Mouse (Mus musculus) megakaryocyte-erythroid progenitor cell, adult 5-6 weeks (primary cell): ENCODE measurements around the gene Itgb7. TPM values are rescaled to one million over a fixed set of nuclear protein-coding genes. Genes with fewer than 3 reads are reported as not detected.
"Not testable (repeated sequence)": the region's sequence is repeated elsewhere in the genome, so short reads cannot be mapped to it uniquely, and the experiment has no call there.

ENCODE experiments used
- ATAC-seq: replicated peaks from 2 replicates; pipeline ENCODE4 v1.8.0; 2016; ENCODE audit warnings: mild to moderate bottlenecking, inconsistent platforms; ENCODE audit not compliant: severe bottlenecking, poor library complexity, low FRiP score, low TSS enrichment
- total RNA-seq, 2 experiments: library from RNA; stranded (forward) in 1 of 2; stranded (reverse) in 1 of 2; fragments of 200-1000, 215-1000 nt in 1 of 2; fragments of >200 nt in 1 of 2; fragmentation: Nextera tagmentation in 1 of 2; gene quantifications; 2 replicates each; pipeline ENCODE4 v1.2.3; 2014 to 2017

The Itgb7 gene
- total RNA-seq, 2 experiments from 2014 or later: 13.1 to 47.2 TPM

GRCm38 (mm10) chr15:102233896-102234295 is 2.2 kb upstream of the Itgb7 start:
- no peak for ATAC-seq

DNA sequence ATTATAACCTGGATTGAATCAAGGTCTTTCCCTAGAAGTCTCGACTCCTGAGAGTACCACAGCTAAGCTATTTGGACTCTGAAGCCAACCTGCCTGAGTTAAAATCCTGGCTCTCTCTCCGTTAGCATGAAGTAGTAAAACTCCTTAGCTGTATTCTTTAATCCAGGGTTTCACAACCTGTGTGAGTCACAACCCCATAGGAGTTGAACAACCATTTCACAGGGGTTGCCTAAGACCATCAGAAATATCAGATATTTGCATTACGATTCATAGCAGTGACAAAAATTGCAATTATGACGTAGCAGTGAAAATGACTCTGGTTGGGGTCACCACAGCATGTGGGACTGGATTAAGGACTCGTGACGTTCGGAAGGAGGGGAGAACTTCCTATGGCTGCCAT is 1.0 kb upstream of the Itgb7 start:
- no peak for ATAC-seq

GRCm38 (mm10) chr15:102230408-102231321 is 1.1 kb downstream of the Itgb7 start:
- ATAC-seq: no peak

GRCm38 (mm10) chr15:102225619-102226018 is 6.1 kb downstream of the Itgb7 start:
- not testable (repeated sequence) for ATAC-seq

DNA sequence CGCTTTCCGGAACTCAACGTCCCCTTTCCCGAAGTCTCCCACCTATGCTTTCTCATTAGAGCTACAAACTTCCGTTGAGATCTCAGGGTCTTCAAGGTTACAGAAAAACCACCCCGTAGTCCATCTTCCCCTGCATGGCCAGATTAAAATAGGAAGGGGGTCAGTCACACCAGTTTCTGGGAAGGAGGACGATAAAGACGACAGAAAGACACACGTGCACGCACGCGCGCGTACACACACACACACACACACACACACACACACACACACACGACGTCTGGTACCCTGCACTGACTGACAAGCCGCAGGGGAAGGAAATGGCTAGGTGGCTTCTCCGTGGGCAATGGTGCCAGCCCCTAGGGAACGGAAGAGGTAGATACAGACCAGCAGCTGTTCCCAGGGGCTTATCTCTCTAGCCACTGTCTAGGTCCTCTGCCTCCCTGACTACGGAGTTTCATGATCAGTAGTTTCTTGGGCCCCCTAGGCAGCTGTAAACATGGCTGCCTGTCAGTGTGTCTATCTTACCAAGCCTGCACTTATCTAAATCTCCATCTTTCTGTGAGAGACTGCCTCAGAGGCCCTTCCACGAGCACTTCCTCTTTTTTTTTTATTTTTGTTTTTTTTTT is 6.6 kb downstream of the Itgb7 start:
- ATAC-seq: peak; percentile 94

GRCm38 (mm10) chr15:102224186-102224991 is 7.4 kb downstream of the Itgb7 start:
- ATAC-seq: peak; percentile 82

DNA sequence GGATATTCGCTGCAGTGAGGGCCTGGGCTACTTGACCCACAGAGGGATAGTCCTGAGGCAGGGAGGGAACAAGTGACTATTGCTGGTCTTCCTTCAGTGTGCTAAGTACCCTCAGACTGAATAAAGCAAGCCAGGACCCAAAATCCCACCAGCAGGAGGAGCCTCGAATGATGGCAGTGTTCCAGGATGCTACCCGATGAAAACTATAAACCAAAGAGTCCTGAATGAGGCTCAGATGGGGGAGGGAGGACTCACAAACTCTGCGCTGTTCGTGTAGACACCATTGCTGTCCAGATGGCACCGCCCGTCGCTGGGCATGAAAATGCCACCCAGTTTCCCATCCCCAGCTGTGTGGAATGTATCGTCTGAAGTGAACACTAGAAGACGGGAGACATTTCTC is 9.4 kb downstream of the Itgb7 start:
- ATAC-seq: no peak

GRCm38 (mm10) chr15:102217325-102217724 is 14.4 kb downstream of the Itgb7 start:
- ATAC-seq: no peak

DNA sequence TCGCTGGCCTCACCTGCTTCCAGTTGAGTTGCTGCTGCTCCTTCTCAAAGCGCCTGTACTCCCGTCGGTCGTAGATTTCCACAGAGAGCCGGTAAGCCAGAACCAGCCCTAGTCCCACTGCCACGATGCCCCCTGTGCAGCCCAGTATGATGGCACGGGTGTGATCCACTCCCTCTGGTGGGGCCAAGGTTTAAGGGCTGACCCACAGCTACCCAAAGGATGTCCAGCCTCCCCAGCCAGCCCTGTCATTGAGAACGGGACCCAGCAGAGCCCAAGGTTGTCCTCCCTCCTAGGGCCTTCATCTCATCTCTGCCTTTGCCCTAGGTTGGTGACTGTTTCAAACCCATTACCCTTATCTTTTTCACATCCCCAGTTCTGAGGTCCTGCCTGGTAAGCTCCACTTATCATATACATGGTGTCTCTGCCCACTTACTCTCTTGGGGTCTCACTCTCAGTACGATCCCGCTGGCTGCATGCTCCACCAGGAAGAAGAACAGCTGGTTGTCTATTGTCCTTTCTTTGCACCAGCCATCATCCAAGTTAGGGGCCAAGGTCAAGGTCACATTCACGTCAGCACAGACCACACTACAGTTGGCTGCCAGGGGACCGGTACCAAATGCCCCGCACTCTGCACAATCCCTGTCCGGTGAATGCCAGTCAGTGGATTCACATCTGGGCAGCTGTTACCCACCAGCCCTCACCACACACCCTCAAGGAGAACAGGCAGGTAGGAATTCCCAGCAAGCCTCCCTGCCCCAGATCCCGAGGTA is 15.1 kb downstream of the Itgb7 start:
- ATAC-seq: no peak; the same call in 1 of the 2 replicates

DNA sequence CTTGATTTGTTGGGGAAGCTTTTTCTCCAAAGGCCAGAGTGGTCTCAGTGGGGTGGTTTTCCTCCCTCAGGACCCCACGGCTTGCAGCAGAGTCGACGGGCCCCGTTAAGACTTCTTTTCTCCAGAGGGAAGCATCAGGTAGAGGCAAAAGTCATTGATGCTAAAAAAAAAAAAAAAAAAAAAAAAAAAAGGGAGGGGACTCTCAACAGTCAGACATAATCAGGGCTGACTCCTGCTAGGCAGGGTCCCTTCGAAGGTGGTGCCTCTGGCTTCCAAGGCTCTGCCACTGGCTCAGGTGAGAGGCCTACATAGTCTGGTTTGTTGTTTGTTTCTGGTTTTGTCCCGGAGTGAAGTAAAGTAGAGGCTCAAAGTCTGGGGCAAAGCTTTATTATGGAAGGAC is 16.1 kb downstream of the Itgb7 start:
- ATAC-seq: no peak

DNA sequence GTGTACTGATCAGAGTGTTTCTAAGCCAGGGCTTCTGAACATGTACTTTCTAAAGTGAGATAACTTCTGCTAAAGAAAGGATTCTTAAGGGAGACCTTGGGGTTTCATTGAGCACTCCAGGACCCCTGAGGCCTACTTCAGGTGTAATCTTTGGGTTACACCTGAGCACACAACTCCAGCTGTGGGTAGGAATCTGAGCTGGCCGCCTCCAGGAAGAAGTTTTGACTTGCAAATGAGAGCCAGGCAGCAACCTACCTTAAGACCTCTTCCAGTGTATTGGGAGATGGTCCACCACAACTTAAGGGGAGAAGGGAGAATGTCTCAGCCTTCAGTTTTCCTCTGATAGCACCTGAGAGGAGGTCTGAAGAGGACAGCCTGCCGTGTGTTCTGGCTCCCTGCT is 17.6 kb downstream of the Itgb7 start:
- ATAC-seq: no peak

GRCm38 (mm10) chr15:102211895-102212294 is 19.8 kb downstream of the Itgb7 start:
- no peak for ATAC-seq

DNA sequence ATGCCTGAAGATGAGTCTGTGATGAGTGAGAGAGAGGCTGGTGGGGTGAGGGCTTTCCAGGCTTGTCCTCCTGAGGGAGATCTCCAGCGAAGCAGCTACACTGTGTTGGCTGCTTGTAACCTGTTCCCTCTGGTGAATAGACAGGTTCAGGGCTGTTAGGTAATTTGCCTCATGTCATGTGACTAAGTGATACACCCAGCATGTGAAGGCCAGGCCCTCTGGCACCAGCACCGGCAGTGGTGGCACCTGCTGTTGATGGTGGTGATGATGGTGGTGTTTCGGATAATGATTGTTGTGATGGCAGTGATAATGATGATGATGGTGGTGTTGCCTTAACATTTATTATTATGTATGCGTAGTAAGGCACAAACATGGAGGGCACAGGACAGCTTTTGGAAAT is 20.9 kb downstream of the Itgb7 start:
- no peak for ATAC-seq

DNA sequence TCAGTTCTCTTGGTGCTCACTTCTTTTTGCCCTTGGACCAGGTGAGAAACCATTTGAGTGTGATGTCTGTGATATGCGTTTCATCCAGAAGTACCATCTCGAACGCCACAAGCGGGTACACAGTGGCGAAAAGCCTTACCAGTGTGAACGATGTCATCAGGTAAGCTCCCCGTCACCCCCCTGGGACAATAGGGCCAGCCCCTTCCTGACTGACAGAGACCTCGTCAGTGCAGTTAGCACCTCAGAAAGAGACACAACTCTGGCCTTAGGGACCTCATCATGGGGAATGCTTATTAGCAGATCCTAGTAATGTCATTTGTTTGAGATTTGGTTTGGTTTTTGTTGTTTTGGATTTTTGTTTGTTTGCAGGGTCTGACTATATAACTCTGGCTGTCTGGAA is 22.6 kb downstream of the Itgb7 start:
- ATAC-seq: no peak

DNA sequence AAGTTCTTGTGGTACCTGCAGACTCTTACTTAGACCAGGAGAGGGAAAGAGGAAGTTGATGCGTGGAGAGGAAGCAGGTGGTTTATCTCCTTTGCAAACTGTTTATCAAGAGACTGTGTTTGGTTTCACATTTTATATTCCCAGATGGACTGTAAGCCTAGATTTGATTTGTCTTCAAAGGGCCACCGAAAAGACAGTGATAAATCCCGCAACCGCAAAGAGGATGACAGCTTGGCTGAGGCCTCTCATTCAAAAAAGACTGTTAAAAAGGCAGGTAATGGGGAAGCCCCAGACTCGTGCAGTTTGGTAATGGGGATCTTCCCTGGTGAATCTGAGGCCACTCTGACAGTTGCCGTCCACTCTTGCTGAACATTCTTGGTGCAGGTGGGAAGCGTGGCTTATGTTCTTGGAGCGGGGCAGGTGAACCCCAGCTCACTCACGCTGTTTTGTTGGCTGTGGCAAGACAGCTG is 23.6 kb downstream of the Itgb7 start:
- no peak for ATAC-seq

- no peak for ATAC-seq
Observed at GRCm38 (mm10) chr15:102207351-102207750, 24.4 kb downstream of the Itgb7 start.

DNA sequence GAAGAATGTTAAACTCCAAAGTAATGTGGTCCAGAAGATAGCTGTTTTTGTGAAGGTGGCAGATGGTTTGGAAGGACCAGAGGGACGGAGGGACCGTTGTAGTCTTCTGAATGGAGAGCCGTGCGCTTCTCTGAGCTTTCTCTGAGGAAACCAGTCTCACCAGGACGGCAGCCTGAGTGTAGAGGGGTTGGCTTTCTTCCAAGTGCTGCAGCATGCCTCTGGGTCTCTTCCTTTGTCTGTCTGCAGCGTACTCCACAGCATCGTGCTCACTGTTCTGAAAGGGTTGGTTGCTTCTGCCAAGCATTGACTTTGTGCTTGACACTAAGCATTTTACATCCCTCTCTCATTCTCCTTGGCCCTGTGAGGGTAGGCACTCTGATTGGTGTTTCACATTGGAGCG is 26.0 kb downstream of the Itgb7 start:
- ATAC-seq: no peak

- no peak for ATAC-seq
Observed at GRCm38 (mm10) chr15:102204674-102205505, 26.9 kb downstream of the Itgb7 start, which contains the start of gene Csad. Gene Csad, minus strand, starts transcription at chr15:102204724.
